Mouse (Mus musculus) heart, adult 2 months (tissue): ENCODE measurements around the gene Onecut3.

ENCODE experiments used
- CTCF ChIP-seq: fragments of 200-600 bp; IDR thresholded peaks from 2 replicates; pipeline ENCODE4 v1.8.1; 2022; ENCODE audit warnings: antibody characterized with exemption, mild to moderate bottlenecking, moderate library complexity
- EP300 ChIP-seq: fragments of 200-500 bp; IDR thresholded peaks from 2 replicates; pipeline ENCODE4 v1.6.1; 2011; ENCODE audit warnings: low read depth, low read length, control low read depth; ENCODE audit not compliant: insufficient read depth
- POLR2A ChIP-seq: fragments of 200-500 bp; IDR thresholded peaks from 2 replicates; pipeline ENCODE4 v1.6.1; 2011; ENCODE audit warnings: mild to moderate bottlenecking, low read depth, low read length, control low read depth; ENCODE audit not compliant: insufficient read depth

GRCm38 (mm10) chr10:80490051-80490450 lies 4.6 kb upstream of the Onecut3 start:
- no peak for TF ChIP-seq EP300
- no peak for TF ChIP-seq CTCF
- TF ChIP-seq POLR2A, result no peak
